Mouse (Mus musculus): ENCODE measurements around the gene Olfr283.

- TF ChIP-seq CTCF (IDR thresholded peaks at IDR 0.05; ENCODE audit: control insufficient read depth, insufficient read depth, low read length) (no peak), POLR2A (IDR thresholded peaks at IDR 0.05; ENCODE audit: borderline replicate concordance, control insufficient read depth, low read depth, low read length) (no peak)
These were observed 21.6 kb upstream of the Olfr283 start for GRCm38 (mm10) chr15:98402356-98402755.
